Mouse (Mus musculus) layer of hippocampus, postnatal 36 days (tissue): Measurements from ENCODE around the gene Stk16. TPM values are rescaled to one million over a fixed set of nuclear protein-coding genes. Genes with fewer than 3 reads are reported as not detected.

Experiments used
- DNase-seq, 2 experiments: peaks; one replicate each; pipeline ENCODE4 v3.0.0; 2022
- total RNA-seq, 2 experiments: library from RNA; stranded (reverse); gene quantifications; 2 replicates each; pipeline ENCODE4 v1.2.3; 2021

Gene Stk16
- total RNA-seq, 2 experiments from 2014 or later = 88.0 to 89.0 TPM

GRCm38 (mm10) chr1:75236117-75237050, 25.7 kb downstream of the Stk16 start, which contains the start of gene Dnajb2:
Dnajb2 (plus strand) TSS chr1:75236406.
- DNase-seq = peak; percentile 82 to 83

GRCm38 (mm10) chr1:75239591-75239990, 29.0 kb downstream of the Stk16 start:
- no peak for DNase-seq

- DNase-seq = no peak
Measured at GRCm38 (mm10) chr1:75243411-75243810, 32.8 kb downstream of the Stk16 start.

- no peak for DNase-seq
Measured at GRCm38 (mm10) chr1:75244175-75244826, 33.7 kb downstream of the Stk16 start.

- peak in 1 of 2 experiments; percentile 49 for DNase-seq
Measured at GRCm38 (mm10) chr1:75244836-75245235, 34.2 kb downstream of the Stk16 start.

- no peak for DNase-seq
Measured at GRCm38 (mm10) chr1:75247071-75247930, 36.7 kb downstream of the Stk16 start.

GRCm38 (mm10) chr1:75248041-75248772, 37.6 kb downstream of the Stk16 start:
- no peak for DNase-seq

GRCm38 (mm10) chr1:75250498-75250897, 39.9 kb downstream of the Stk16 start:
- DNase-seq = no peak

- DNase-seq = peak in 1 of 2 experiments; percentile 71
Measured at GRCm38 (mm10) chr1:75251112-75251970, 40.7 kb downstream of the Stk16 start.

GRCm38 (mm10) chr1:75252308-75252707, 41.7 kb downstream of the Stk16 start:
- DNase-seq = no peak

GRCm38 (mm10) chr1:75253029-75253428, 42.4 kb downstream of the Stk16 start:
- no peak for DNase-seq

GRCm38 (mm10) chr1:75253849-75254624, 43.4 kb downstream of the Stk16 start:
- DNase-seq = peak; percentile 79 to 85

GRCm38 (mm10) chr1:75254625-75255013, 44.0 kb downstream of the Stk16 start:
- DNase-seq = no peak

- no peak for DNase-seq
Measured at GRCm38 (mm10) chr1:75255516-75256046, 44.9 kb downstream of the Stk16 start.

- DNase-seq = no peak
Measured at GRCm38 (mm10) chr1:75261278-75261677, 50.6 kb downstream of the Stk16 start.

- DNase-seq = peak in 1 of 2 experiments; percentile 47
Measured at GRCm38 (mm10) chr1:75262969-75263951, 52.6 kb downstream of the Stk16 start.

GRCm38 (mm10) chr1:75264091-75264880, 53.6 kb downstream of the Stk16 start, which contains the start of gene Ptprn:
Ptprn (minus strand) TSS chr1:75264502.
- DNase-seq = peak; percentile 68 to 74
